8 mouse cellular contexts compared by ENCODE assay signal in the genomic region with DNA sequence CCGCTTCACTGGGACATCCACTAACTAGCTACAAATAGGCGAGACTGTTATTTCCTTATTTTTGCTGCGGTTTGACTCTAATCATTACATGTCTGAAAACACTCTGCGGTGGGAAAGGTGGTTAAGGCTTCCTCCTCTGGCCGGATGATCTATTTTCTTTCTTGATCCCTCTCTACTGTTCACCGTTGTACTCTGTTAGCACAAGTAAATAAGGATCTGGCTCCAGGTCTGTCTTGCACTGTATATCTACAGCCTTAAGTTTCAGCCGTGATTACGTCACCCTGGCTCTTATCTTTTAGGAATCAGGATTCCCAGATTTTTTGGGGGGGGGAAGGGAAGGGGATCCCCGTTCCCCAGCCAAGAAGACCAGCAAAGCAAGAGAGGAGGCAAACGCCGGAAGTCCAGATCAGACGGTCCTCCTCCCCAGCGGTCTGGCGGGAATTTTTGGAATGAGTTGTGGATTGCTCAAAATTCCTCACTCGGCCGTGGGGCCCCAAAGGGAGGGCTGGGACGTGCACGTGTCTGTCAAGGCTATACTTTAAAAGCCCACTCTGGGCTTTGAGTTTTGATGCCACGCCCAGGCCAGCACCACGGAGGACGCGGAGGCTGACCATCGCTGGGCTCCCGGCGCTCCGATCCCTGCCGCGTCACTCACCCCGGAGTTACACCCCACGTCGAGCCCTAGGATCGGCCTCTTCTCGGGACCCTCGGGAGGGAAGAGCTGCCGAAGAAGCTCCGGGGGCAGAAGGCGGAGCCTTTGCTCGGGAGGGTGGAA. TPM values are rescaled to one million over a fixed set of nuclear protein-coding genes. Genes with fewer than 3 reads are reported as not detected.
DNase-seq lines count a peak whose midpoint lies in the region; ATAC-seq and TF ChIP-seq lines count a peak whose summit lies in the region.

No protein-coding gene starts in this region.

- peak overlapping the region; percentile 84 for H3K9ac ChIP-seq in hindbrain, embryonic 16.5 days (ENCODE audit: low read depth, low read length)
- H3K9ac ChIP-seq in limb, embryonic 12.5 days (replicated peaks), result peak overlapping the region; percentile 85
- peak overlapping the region; percentile 89 for H3K9ac ChIP-seq in midbrain, embryonic 11.5 days (ENCODE audit: low read length)

- no peaks in the 10 kb centered on the region for H3K9me3 ChIP-seq in hindbrain, embryonic 16.5 days (ENCODE audit: control insufficient read depth, low read length)
- peaks cover 5% of the 10 kb centered on the region; the same call in 1 of the 2 replicates for H3K9me3 ChIP-seq in limb, embryonic 12.5 days
- H3K9me3 ChIP-seq in midbrain, embryonic 11.5 days (ENCODE audit: control insufficient read depth, low read length), result no peaks in the 10 kb centered on the region; the same call in 1 of the 2 replicates

- H3K4me3 ChIP-seq in hindbrain, embryonic 16.5 days (ENCODE audit: low read length), result peak overlapping the region; percentile 70
- peak overlapping the region; percentile 75 for H3K4me3 ChIP-seq in limb, embryonic 12.5 days (replicated peaks)
- peak overlapping the region; percentile 76 for H3K4me3 ChIP-seq in midbrain, embryonic 11.5 days (ENCODE audit: low read depth, low read length)
- peak overlapping the region; percentile 92 for H3K4me3 ChIP-seq in small intestine, adult 2 months (ENCODE audit: low read depth, low read length)

- H3K36me3 ChIP-seq in hindbrain, embryonic 16.5 days (ENCODE audit: control insufficient read depth, insufficient read depth, low read length), result no peaks in the 10 kb centered on the region
- peaks cover 25% of the 10 kb centered on the region for H3K36me3 ChIP-seq in limb, embryonic 12.5 days
- peaks cover 4% of the 10 kb centered on the region for H3K36me3 ChIP-seq in midbrain, embryonic 11.5 days (ENCODE audit: control insufficient read depth, insufficient read depth, low read length)
- H3K36me3 ChIP-seq in small intestine, adult 2 months (ENCODE audit: control insufficient read depth, insufficient read depth, low read length), result no peaks in the 10 kb centered on the region; the same call in 1 of the 2 replicates

- no peak for TF ChIP-seq CTCF in small intestine, adult 2 months (IDR thresholded peaks at IDR 0.05; ENCODE audit: extremely low read depth, insufficient read length, insufficient replicate concordance, low read depth, low read length)

- H3K27me3 ChIP-seq in hindbrain, embryonic 16.5 days (replicated peaks; ENCODE audit: control insufficient read depth, insufficient read depth, low read length), result no peaks in the 10 kb centered on the region
- no peaks in the 10 kb centered on the region for H3K27me3 ChIP-seq in limb, embryonic 12.5 days
- H3K27me3 ChIP-seq in midbrain, embryonic 11.5 days (ENCODE audit: control insufficient read depth, insufficient read depth, low read length), result no peaks in the 10 kb centered on the region
- H3K27me3 ChIP-seq in small intestine, adult 2 months (ENCODE audit: control insufficient read depth, insufficient read depth, low read length), result no peaks in the 10 kb centered on the region

- peak overlapping the region; percentile 73 for H3K27ac ChIP-seq in hindbrain, embryonic 16.5 days (ENCODE audit: low read depth, low read length)
- peak overlapping the region; percentile 93 for H3K27ac ChIP-seq in limb, embryonic 12.5 days
- peak overlapping the region; percentile 84 for H3K27ac ChIP-seq in midbrain, embryonic 11.5 days (ENCODE audit: low read depth, low read length)
- peak overlapping the region; percentile 28 for H3K27ac ChIP-seq in small intestine, adult 2 months (ENCODE audit: insufficient read depth, low read depth, low read length)

- H3K4me2 ChIP-seq in hindbrain, embryonic 16.5 days (ENCODE audit: low read length), result peak overlapping the region; percentile 60
- peak overlapping the region; percentile 70 for H3K4me2 ChIP-seq in limb, embryonic 12.5 days
- H3K4me2 ChIP-seq in midbrain, embryonic 11.5 days, result peak overlapping the region; percentile 79

- DNase-seq in layer of hippocampus, adult 9-11 months, result peak; percentile 34
- no peak for DNase-seq in layer of hippocampus, adult 11-12 months (ENCODE audit: low spot score)
- peak; percentile 76 to 77 for DNase-seq in cerebellum, postnatal 10 days
- peak; percentile 52 for DNase-seq in gastrocnemius, adult 18-20 months (ENCODE audit: low spot score)
- peak; percentile 97 for DNase-seq in midbrain, embryonic 11.5 days (ENCODE audit: low spot score, missing footprints)

- peak; percentile 74 for ATAC-seq in hindbrain, embryonic 16.5 days
- ATAC-seq in limb, embryonic 12.5 days (ENCODE audit: insufficient number of reproducible peaks, insufficient read depth, low FRiP score, low TSS enrichment, low read depth), result peak; percentile 49
- ATAC-seq in midbrain, embryonic 11.5 days (ENCODE audit: low FRiP score), result peak; percentile 86

- no peak for TF ChIP-seq POLR2A in small intestine, adult 2 months (IDR thresholded peaks at IDR 0.05; ENCODE audit: low read depth, low read length)

- peaks cover 4% of the 10 kb centered on the region; the same call in 1 of the 2 replicates for H3K4me1 ChIP-seq in hindbrain, embryonic 16.5 days (ENCODE audit: control insufficient read depth, insufficient read depth, low read depth, low read length)
- peaks cover 13% of the 10 kb centered on the region for H3K4me1 ChIP-seq in limb, embryonic 12.5 days (replicated peaks)
- peaks cover 7% of the 10 kb centered on the region; the same call in 1 of the 2 replicates for H3K4me1 ChIP-seq in midbrain, embryonic 11.5 days (ENCODE audit: control insufficient read depth, insufficient read depth, low read length)
- no peaks in the 10 kb centered on the region; the same call in 1 of the 2 replicates for H3K4me1 ChIP-seq in small intestine, adult 2 months (ENCODE audit: control insufficient read depth, insufficient read depth, insufficient read length, low read length)

- 5% methylated on average over 38 of the region's 38 CpGs for WGBS in hindbrain, embryonic 16.5 days
- 7% methylated on average over 38 of the region's 38 CpGs for WGBS in limb, embryonic 12.5 days
- WGBS in midbrain, embryonic 11.5 days, result 7% methylated on average over 38 of the region's 38 CpGs
- WGBS in small intestine, adult 2 months, result 3% methylated on average over 38 of the region's 38 CpGs

RNA-seq across cellular contexts. Expression of a gene that starts 0.5 kb away (rescaled TPM):
- total RNA-seq in gastrocnemius, adult 18-20 months (2021), result 1 to 10 TPM; 4.2 to 5.1 TPM
- 16.8 and 17.7 TPM in 2 replicates for polyA plus RNA-seq in hindbrain, embryonic 16.5 days (2015; fragmentation: Nextera tagmentation; extraction: Ambion mirVana)
- polyA plus RNA-seq in limb, embryonic 12.5 days (2016; fragmentation: Nextera tagmentation; extraction: Ambion mirVana), result 18.6 and 20.2 TPM in 2 replicates
- polyA plus RNA-seq in midbrain, embryonic 11.5 days (2014; fragmentation: Nextera tagmentation; extraction: Ambion mirVana), result 19.5 and 19.7 TPM in 2 replicates
- polyA plus RNA-seq in small intestine, adult 2 months (2012; rRNA removed), result 2.7 and 5.2 TPM in 2 replicates

RNA-seq across cellular contexts. Expression of a gene that starts 16.4 kb away (rescaled TPM):
- total RNA-seq in gastrocnemius, adult 18-20 months (2021), result 1 to 10 TPM; 1.6 to 1.9 TPM
- polyA plus RNA-seq in hindbrain, embryonic 16.5 days (2015; fragmentation: Nextera tagmentation; extraction: Ambion mirVana), result 11.6 and 17.7 TPM in 2 replicates
- polyA plus RNA-seq in limb, embryonic 12.5 days (2016; fragmentation: Nextera tagmentation; extraction: Ambion mirVana), result 13.6 and 14.6 TPM in 2 replicates
- polyA plus RNA-seq in midbrain, embryonic 11.5 days (2014; fragmentation: Nextera tagmentation; extraction: Ambion mirVana), result 8.0 and 9.4 TPM in 2 replicates
- 1.8 and 3.1 TPM in 2 replicates for polyA plus RNA-seq in small intestine, adult 2 months (2012; rRNA removed)

RNA-seq across cellular contexts. Expression of a gene that starts 54.0 kb away (rescaled TPM):
- total RNA-seq in gastrocnemius, adult 18-20 months (2021), result under 1 TPM in 1 of 2 experiments, not detected in 1; 0.12 TPM
- 58.2 and 66.8 TPM in 2 replicates for polyA plus RNA-seq in hindbrain, embryonic 16.5 days (2015; fragmentation: Nextera tagmentation; extraction: Ambion mirVana)
- polyA plus RNA-seq in limb, embryonic 12.5 days (2016; fragmentation: Nextera tagmentation; extraction: Ambion mirVana), result 0.20 and 0.24 TPM in 2 replicates
- polyA plus RNA-seq in midbrain, embryonic 11.5 days (2014; fragmentation: Nextera tagmentation; extraction: Ambion mirVana), result 0.81 and 1.1 TPM in 2 replicates
- polyA plus RNA-seq in small intestine, adult 2 months (2012; rRNA removed), result 1.3 and 1.7 TPM in 2 replicates

Comparison
In these comparisons a context has a peak if more than half of its experiments do, and no peak if none do; other contexts are left out.
1. H3K27ac ChIP-seq: peak in every context shown above with its lines; median percentile 93 in limb, embryonic 12.5 days; 84 in midbrain, embryonic 11.5 days; 73 in hindbrain, embryonic 16.5 days; 28 in small intestine, adult 2 months.
2. RNA of a gene that starts 54.0 kb away (polyA plus RNA-seq): 58.2 to 66.8 TPM in hindbrain, embryonic 16.5 days; 1.3 to 1.7 TPM in small intestine, adult 2 months, 0.81 to 1.1 TPM in midbrain, embryonic 11.5 days and 0.20 to 0.24 TPM in limb, embryonic 12.5 days; every median in the first group is over 10 times any median in the second.
3. Peak in every context shown above with its lines, with median percentiles within 50 percentile points of each other: ATAC-seq, H3K4me2 ChIP-seq, H3K4me3 ChIP-seq and H3K9ac ChIP-seq.